Mouse (Mus musculus) C2C12 (cell line): ENCODE data around the gene Plekhm2.

Experiments
- CTCF ChIP-seq: IDR thresholded peaks from one replicate; pipeline ENCODE4 v1.5.1; 2011; ENCODE audit not compliant: control insufficient read depth, insufficient read depth, insufficient read length
- MAX ChIP-seq: IDR thresholded peaks from one replicate; pipeline ENCODE4 v1.6.1; 2011; ENCODE audit warnings: mild to moderate bottlenecking, control low read depth
- MYOG ChIP-seq: IDR thresholded peaks from one replicate; pipeline ENCODE4 v1.6.1; 2011; ENCODE audit not compliant: control insufficient read depth, insufficient read length; ENCODE audit errors: extremely low read depth
- USF1 ChIP-seq: IDR thresholded peaks from one replicate; pipeline ENCODE4 v1.6.1; 2011; ENCODE audit warnings: low read depth, mild to moderate bottlenecking, control low read depth, moderate library complexity

- no peak for TF ChIP-seq CTCF
- TF ChIP-seq MAX: no peak
- no peak for TF ChIP-seq USF1
- TF ChIP-seq MYOG: no peak
These were observed 36.0 kb downstream of the Plekhm2 start for GRCm38 (mm10) chr4:141628661-141629060.
